26 mouse cellular contexts compared by ENCODE assay signal in genomic region chr15:101904849-101905248, GRCm38 (mm10). TPM values are rescaled to one million over a fixed set of nuclear protein-coding genes. Genes with fewer than 3 reads are reported as not detected.
DNase-seq lines count a peak whose midpoint lies in the region; TF ChIP-seq lines count a peak whose summit lies in the region.
"Had no signal": no experiment of that assay in that cellular context is flagged by ENCODE, and none has a peak within 500 bp of the region (broad histone marks: within the 10 kb centered on the region; RNA-seq: fewer than 3 reads in every experiment).

No protein-coding gene starts in this region.

- no peak for DNase-seq in CH12.LX (ENCODE audit: extremely low read depth)
- peak; percentile 15 for DNase-seq in brain, adult 2 months (ENCODE audit: low read depth, low spot score)
- DNase-seq in ovary, postnatal 36 days (ENCODE audit: low spot score): no peak
- no peak for DNase-seq in right cerebral cortex, postnatal 14 days
- DNase-seq in thymus, postnatal 14 days: no peak
- DNase-seq: adrenal gland, adult 2 months; adrenal gland, postnatal 10 days; adrenal gland, postnatal 25 days; cerebellum, adult 11-12 months; cerebellum, adult 2 months; cerebellum, adult 9-10 months; cerebellum, postnatal 10 days; cerebellum, postnatal 25 days had no signal

- H3K4me2 ChIP-seq in CH12.LX (ENCODE audit: insufficient read depth, low read depth, poor library complexity, severe bottlenecking): no peak overlapping the region
- H3K4me2 ChIP-seq: embryonic facial prominence, embryonic 13.5 days; embryonic facial prominence, embryonic 15.5 days; forebrain, embryonic 12.5 days had no signal

- no peaks in the 10 kb centered on the region for H3K79me3 ChIP-seq in C2C12 (ENCODE audit: low read depth)

- in situ Hi-C loops in CH12.LX (cut with MboI; ENCODE audit: low pct_ligation_motif_present, low pct_unique_long_range_greater_than_20kb, low sequenced_read_pairs): no loop called here

- H3K27ac ChIP-seq in CH12.LX (ENCODE audit: insufficient read depth, low read depth): no peak overlapping the region
- H3K27ac ChIP-seq: embryonic facial prominence, embryonic 13.5 days; embryonic facial prominence, embryonic 15.5 days; forebrain, embryonic 10.5 days; forebrain, embryonic 12.5 days had no signal

- TF ChIP-seq CTCF in C2C12 (IDR thresholded peaks at IDR 0.05; ENCODE audit: control insufficient read depth, insufficient read depth, insufficient read length): no peak
- TF ChIP-seq CTCF in CH12.LX (conservative IDR thresholded peaks at IDR 0.05 in 1 of 2, IDR thresholded peaks at IDR 0.05 in 1 of 2; ENCODE audit: low read depth in 2 of 2, low read length in 2 of 2): no peak

- no peaks in the 10 kb centered on the region for H3K4me1 ChIP-seq in CH12.LX (ENCODE audit: control insufficient read depth in 1 of 2, insufficient read depth in 2 of 2)
- H3K4me1 ChIP-seq: embryonic facial prominence, embryonic 15.5 days; forebrain, embryonic 12.5 days had no signal

- no peaks in the 10 kb centered on the region for H3K9me3 ChIP-seq in CH12.LX (replicated peaks; ENCODE audit: low read length)
- H3K9me3 ChIP-seq: embryonic facial prominence, embryonic 13.5 days; embryonic facial prominence, embryonic 15.5 days; forebrain, embryonic 10.5 days; forebrain, embryonic 12.5 days had no signal

- dilution Hi-C loops in CH12.LX (cut with MboI; ENCODE audit: extremely low pct_ligation_motif_present, extremely low pct_unique_long_range_greater_than_20kb, low sequenced_read_pairs): no loop called here

- H3K79me2 ChIP-seq in C2C12 (ENCODE audit: control insufficient read depth, insufficient read depth) (no peaks in the 10 kb centered on the region), CH12.LX (replicated peaks; ENCODE audit: control insufficient read depth, extremely low read depth, insufficient read depth, poor library complexity, severe bottlenecking) (no peaks in the 10 kb centered on the region)

- H3K9ac ChIP-seq in CH12.LX (ENCODE audit: insufficient read depth, low read depth): no peak overlapping the region
- H3K9ac ChIP-seq: embryonic facial prominence, embryonic 13.5 days; embryonic facial prominence, embryonic 15.5 days; forebrain, embryonic 12.5 days had no signal

- H3K4me3 ChIP-seq in C2C12 (ENCODE audit: insufficient read depth, poor library complexity, severe bottlenecking): no peak overlapping the region
- H3K4me3 ChIP-seq in CH12.LX (replicated peaks in 1 of 3; ENCODE audit: low read depth in 2 of 3, low read length in 2 of 3, poor library complexity in 1 of 3): no peak overlapping the region
- H3K4me3 ChIP-seq: embryonic facial prominence, embryonic 13.5 days; embryonic facial prominence, embryonic 15.5 days; erythroblast, embryonic 14.5 days; forebrain, embryonic 10.5 days; forebrain, embryonic 12.5 days had no signal

- TF ChIP-seq POLR2A in CH12.LX (IDR thresholded peaks at IDR 0.05; ENCODE audit: low read depth, low read length): no peak

- H3ac ChIP-seq in C2C12 (ENCODE audit: control insufficient read depth, insufficient read length, low read depth): no peak overlapping the region

- peaks cover 40% of the 10 kb centered on the region for H3K27me3 ChIP-seq in C2C12 (ENCODE audit: control insufficient read depth, insufficient read depth, insufficient read length)
- peaks cover 96% of the 10 kb centered on the region for H3K27me3 ChIP-seq in CH12.LX (replicated peaks)
- H3K27me3 ChIP-seq: embryonic facial prominence, embryonic 13.5 days; embryonic facial prominence, embryonic 15.5 days; forebrain, embryonic 12.5 days had no signal

- TF ChIP-seq EP300 in CH12.LX (IDR thresholded peaks at IDR 0.05; ENCODE audit: low read length): no peak

- no peak for TF ChIP-seq RAD21 in CH12.LX (IDR thresholded peaks at IDR 0.05; ENCODE audit: low read depth, low read length)

- H3K36me3 ChIP-seq in C2C12 (ENCODE audit: control insufficient read depth, insufficient read depth) (no peaks in the 10 kb centered on the region), CH12.LX (replicated peaks in 1 of 2; ENCODE audit: control insufficient read depth in 1 of 2, insufficient read depth in 1 of 2, low read length in 1 of 2) (no peaks in the 10 kb centered on the region)
- H3K36me3 ChIP-seq: embryonic facial prominence, embryonic 13.5 days; embryonic facial prominence, embryonic 15.5 days; forebrain, embryonic 10.5 days; forebrain, embryonic 12.5 days; G1E had no signal

TF ChIP-seq in C2C12, 6 proteins besides CTCF, POLR2A, EP300 and RAD21:
- TF ChIP-seq USF1 (IDR thresholded peaks at IDR 0.05; ENCODE audit: low read depth): peak; percentile 42
- no peak for TF ChIP-seq MYOD1 (IDR thresholded peaks at IDR 0.05; ENCODE audit: control insufficient read depth, insufficient read length, low read depth)
- TF ChIP-seq CEBPB (IDR thresholded peaks at IDR 0.05; ENCODE audit: low read depth): no peak
- no peak for TF ChIP-seq MAX (IDR thresholded peaks at IDR 0.05)
- no peak for TF ChIP-seq MYOG (IDR thresholded peaks at IDR 0.05; ENCODE audit: control insufficient read depth, extremely low read depth, insufficient read length)
- TF ChIP-seq FOSL1 (IDR thresholded peaks at IDR 0.05; ENCODE audit: insufficient read depth, low read length, poor library complexity, severe bottlenecking): no peak

TF ChIP-seq in CH12.LX, 34 proteins besides CTCF, POLR2A, EP300 and RAD21:
- TF ChIP-seq JUND (conservative IDR thresholded peaks at IDR 0.05; ENCODE audit: low read depth, low read length) (no peak), TBP (conservative IDR thresholded peaks at IDR 0.05; ENCODE audit: low read depth, low read length) (no peak), HCFC1 (IDR thresholded peaks at IDR 0.05; ENCODE audit: low read depth, low read length) (no peak), MAFK (IDR thresholded peaks at IDR 0.05; ENCODE audit: insufficient replicate concordance, low read length) (no peak), USF1 (IDR thresholded peaks at IDR 0.05; ENCODE audit: low read depth, low read length) (peak; percentile 12; the same call in 1 of the 2 replicates), JUN (IDR thresholded peaks at IDR 0.05; ENCODE audit: insufficient read depth, low read depth, low read length) (no peak), MYC (IDR thresholded peaks at IDR 0.05; ENCODE audit: low read depth, low read length) (no peak), CHD2 (IDR thresholded peaks at IDR 0.05; ENCODE audit: low read length) (no peak), TCF12 (IDR thresholded peaks at IDR 0.05; ENCODE audit: low read depth, low read length) (no peak), NELFE (IDR thresholded peaks at IDR 0.05; ENCODE audit: low read depth, low read length) (no peak), UBTF (IDR thresholded peaks at IDR 0.05; ENCODE audit: low read depth, low read length) (no peak), BHLHE40 (IDR thresholded peaks at IDR 0.05; ENCODE audit: low read depth, low read length) (peak; percentile 78), KAT2A (IDR thresholded peaks at IDR 0.05; ENCODE audit: insufficient replicate concordance, low read length) (no peak), MAX (IDR thresholded peaks at IDR 0.05; ENCODE audit: low read length) (peak; percentile 51; the same call in 1 of the 2 replicates), ELF1 (IDR thresholded peaks at IDR 0.05; ENCODE audit: low read depth, low read length) (no peak), E2F4 (IDR thresholded peaks at IDR 0.05; ENCODE audit: insufficient replicate concordance, low read depth, low read length) (no peak), ZNF384 (IDR thresholded peaks at IDR 0.05; ENCODE audit: low read depth, low read length) (no peak), PAX5 (IDR thresholded peaks at IDR 0.05; ENCODE audit: low read length) (no peak), CHD1 (IDR thresholded peaks at IDR 0.05; ENCODE audit: low read depth, low read length) (no peak), USF2 (conservative IDR thresholded peaks at IDR 0.05; ENCODE audit: low read depth, low read length) (no peak; the same call in 1 of the 2 replicates), ZMIZ1 (IDR thresholded peaks at IDR 0.05; ENCODE audit: low read depth, low read length) (no peak), ZKSCAN1 (IDR thresholded peaks at IDR 0.05; ENCODE audit: borderline replicate concordance, low read depth, low read length) (no peak), MAZ (IDR thresholded peaks at IDR 0.05; ENCODE audit: low read depth, low read length) (no peak)

RNA-seq across cellular contexts. Expression of gene Krt76, which starts 12.1 kb away (rescaled TPM):
- polyA plus RNA-seq in C2C12 (2012; fragmentation: generic; extraction: Trizol) (not detected), CH12.LX (2012; ENCODE audit: insufficient read length, low read depth) (not detected in 2 replicates)
- total RNA-seq in CH12.LX (2012; rRNA removed) (not detected in 2 replicates), CH12.LX (2014; rRNA removed) (not detected in 2 replicates)
- total RNA-seq: adrenal gland, adult 2 months; adrenal gland, postnatal 10 days; adrenal gland, postnatal 25 days; adrenal gland, postnatal 4 days had no signal
- polyA plus RNA-seq: adrenal gland, adult 2 months; cerebellum, adult 2 months; cortical plate, adult 2 months; embryonic facial prominence, embryonic 11.5 days; erythroblast, embryonic 14.5 days; forebrain, embryonic 10.5 days; forebrain, embryonic 12.5 days; forebrain, embryonic 14.5 days; forebrain, embryonic 16.5 days; frontal cortex, adult 2 months; G1E had no signal

RNA-seq across cellular contexts. Expression of gene Krt4, which starts 19.7 kb away (rescaled TPM):
- polyA plus RNA-seq in C2C12 (2012; fragmentation: generic; extraction: Trizol) (not detected), CH12.LX (2012; ENCODE audit: insufficient read length, low read depth) (not detected in 2 replicates)
- total RNA-seq in CH12.LX (2012; rRNA removed) (not detected in 2 replicates), CH12.LX (2014; rRNA removed) (not detected in 2 replicates)
- total RNA-seq: adrenal gland, adult 2 months; adrenal gland, postnatal 25 days; adrenal gland, postnatal 4 days had no signal
- polyA plus RNA-seq: cerebellum, adult 2 months; cortical plate, adult 2 months; embryonic facial prominence, embryonic 11.5 days; erythroblast, embryonic 14.5 days; forebrain, embryonic 10.5 days; forebrain, embryonic 12.5 days; forebrain, embryonic 14.5 days; forebrain, embryonic 16.5 days; frontal cortex, adult 2 months; G1E had no signal

RNA-seq across cellular contexts. Expression of gene Krt79, which starts 35.3 kb away (rescaled TPM):
- polyA plus RNA-seq in C2C12 (2012; fragmentation: generic; extraction: Trizol): 0.07 TPM
- total RNA-seq in CH12.LX (2012; rRNA removed): not detected in 2 replicates
- total RNA-seq in CH12.LX (2014; rRNA removed): not detected in 2 replicates
- not detected in 2 replicates for polyA plus RNA-seq in CH12.LX (2012; ENCODE audit: insufficient read length, low read depth)
- total RNA-seq: G1E had no signal
- polyA plus RNA-seq: cerebellum, adult 2 months; cortical plate, adult 2 months; embryonic facial prominence, embryonic 11.5 days; erythroblast, embryonic 14.5 days; frontal cortex, adult 2 months; G1E had no signal

RNA-seq across cellular contexts. Expression of gene Krt77, which starts 35.3 kb away (rescaled TPM):
- not detected for polyA plus RNA-seq in C2C12 (2012; fragmentation: generic; extraction: Trizol)
- not detected in 2 replicates for total RNA-seq in CH12.LX (2012; rRNA removed)
- not detected in 2 replicates for total RNA-seq in CH12.LX (2014; rRNA removed)
- polyA plus RNA-seq in CH12.LX (2012; ENCODE audit: insufficient read length, low read depth): not detected in 2 replicates
- total RNA-seq: adrenal gland, adult 2 months; adrenal gland, postnatal 10 days; adrenal gland, postnatal 25 days; adrenal gland, postnatal 4 days had no signal
- polyA plus RNA-seq: adrenal gland, adult 2 months; embryonic facial prominence, embryonic 11.5 days; erythroblast, embryonic 14.5 days; forebrain, embryonic 10.5 days; forebrain, embryonic 12.5 days; G1E had no signal

RNA-seq across cellular contexts. Expression of gene Krt78, which starts 49.2 kb away (rescaled TPM):
- polyA plus RNA-seq in C2C12 (2012; fragmentation: generic; extraction: Trizol) (not detected), CH12.LX (2012; ENCODE audit: insufficient read length, low read depth) (not detected in 2 replicates)
- total RNA-seq in CH12.LX (2012; rRNA removed) (not detected in 2 replicates), CH12.LX (2014; rRNA removed) (not detected in 2 replicates)
- total RNA-seq: adrenal gland, adult 2 months; adrenal gland, postnatal 25 days; adrenal gland, postnatal 4 days had no signal
- polyA plus RNA-seq: adrenal gland, adult 2 months; cerebellum, adult 2 months; cortical plate, adult 2 months; forebrain, embryonic 10.5 days; forebrain, embryonic 12.5 days; forebrain, embryonic 14.5 days; forebrain, embryonic 16.5 days; frontal cortex, adult 2 months; G1E had no signal
